Mouse (Mus musculus) megakaryocyte, embryonic 14.5 days (primary cell): ENCODE data around the gene Gclc. TPM values are rescaled to one million over a fixed set of nuclear protein-coding genes. Genes with fewer than 3 reads are reported as not detected.

Experiments
- H3K27me3 ChIP-seq: replicated peaks from 2 replicates; pipeline ENCODE3; 2012; ENCODE audit warnings: inconsistent platforms
- H3K36me3 ChIP-seq: replicated peaks from 2 replicates; pipeline ENCODE3; 2012; ENCODE audit warnings: low read length, inconsistent platforms, mixed read lengths
- H3K4me1 ChIP-seq: 2 replicates; pipeline ENCODE4 v1.6.1; 2012; ENCODE audit warnings: inconsistent platforms
- H3K4me3 ChIP-seq: replicated peaks from 2 replicates; pipeline ENCODE3; 2012; ENCODE audit warnings: moderate library complexity, mild to moderate bottlenecking, inconsistent platforms
- H3K9me3 ChIP-seq: 2 replicates; pipeline ENCODE4 v1.6.1; 2012; ENCODE audit warnings: inconsistent platforms
- FLI1 ChIP-seq: IDR thresholded peaks from 2 replicates; pipeline ENCODE4 v1.6.1; 2012; ENCODE audit warnings: low read length, inconsistent platforms, mixed read lengths
- GATA1 ChIP-seq: IDR thresholded peaks from 3 replicates; pipeline ENCODE4 v1.6.1; 2012; ENCODE audit warnings: mixed read lengths, low read length, inconsistent platforms, borderline replicate concordance
- polyA plus RNA-seq: library from polyadenylated mRNA; stranded (reverse); fragments of >175 nt; gene quantifications from 2 replicates; pipeline ENCODE4 v1.2.3, GENCODE M21; 2012; ENCODE audit warnings: low replicate concordance; ENCODE audit not compliant: insufficient read depth

Gclc gene
- polyA plus RNA-seq, 1 experiment = 9.1 TPM

DNA sequence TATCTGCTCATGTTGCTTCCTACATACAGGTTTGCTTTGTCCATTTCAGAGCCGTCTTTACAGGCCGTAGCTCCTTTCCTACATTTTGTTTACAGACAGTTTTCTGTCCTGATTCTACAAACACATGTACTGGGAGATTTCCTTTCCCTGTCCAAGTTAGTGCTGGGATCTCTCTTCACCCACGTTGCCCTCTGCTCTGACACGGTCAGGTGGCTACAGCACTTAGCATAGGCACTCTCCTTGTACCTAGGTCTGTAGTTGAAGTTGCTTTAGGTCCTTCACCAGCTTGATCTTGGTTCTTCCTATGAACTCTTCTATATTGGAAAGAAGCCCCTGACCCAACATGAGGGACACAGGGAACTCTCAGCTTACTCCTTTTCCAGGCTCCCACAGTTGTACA is 25.4 kb downstream of the Gclc start:
- no peaks in the 10 kb centered on the region for H3K4me1 ChIP-seq
- H3K36me3 ChIP-seq = peaks cover 100% of the 10 kb centered on the region
- H3K27me3 ChIP-seq = no peaks in the 10 kb centered on the region
- H3K4me3 ChIP-seq = no peak overlapping the region
- no peak for TF ChIP-seq GATA1
- no peak for TF ChIP-seq FLI1
- H3K9me3 ChIP-seq = no peaks in the 10 kb centered on the region

GRCm38 (mm10) chr9:77781453-77782163 is 27.3 kb downstream of the Gclc start:
- no peaks in the 10 kb centered on the region for H3K9me3 ChIP-seq
- H3K4me3 ChIP-seq = no peak overlapping the region
- TF ChIP-seq FLI1 (no peak), GATA1 (no peak)
- H3K4me1 ChIP-seq = no peaks in the 10 kb centered on the region
- no peaks in the 10 kb centered on the region for H3K27me3 ChIP-seq
- H3K36me3 ChIP-seq = peaks cover 100% of the 10 kb centered on the region

DNA sequence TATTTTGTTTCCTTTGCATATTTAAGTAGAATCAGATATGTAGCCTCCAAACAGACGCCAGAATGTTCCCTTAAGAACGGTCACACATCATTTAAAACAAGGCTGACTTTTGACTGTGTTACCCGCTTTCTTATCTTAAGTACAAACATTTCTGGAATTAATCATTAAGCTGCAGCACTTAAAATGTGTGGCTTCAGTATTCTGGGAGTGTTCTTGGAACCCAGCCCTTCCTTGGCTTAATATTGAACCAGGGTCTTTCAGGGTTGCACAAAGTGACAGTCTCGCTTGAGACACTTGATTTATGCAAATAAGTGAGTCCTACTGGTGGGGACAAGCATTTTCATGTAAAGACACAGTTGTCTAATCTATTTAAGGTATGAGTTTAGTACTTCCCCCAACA is 27.9 kb downstream of the Gclc start:
- Histone ChIP-seq H3K9me3 (no peaks in the 10 kb centered on the region), H3K4me3 (no peak overlapping the region), H3K4me1 (no peaks in the 10 kb centered on the region), H3K36me3 (peaks cover 100% of the 10 kb centered on the region), H3K27me3 (no peaks in the 10 kb centered on the region)
- TF ChIP-seq GATA1 (no peak), FLI1 (no peak)

DNA sequence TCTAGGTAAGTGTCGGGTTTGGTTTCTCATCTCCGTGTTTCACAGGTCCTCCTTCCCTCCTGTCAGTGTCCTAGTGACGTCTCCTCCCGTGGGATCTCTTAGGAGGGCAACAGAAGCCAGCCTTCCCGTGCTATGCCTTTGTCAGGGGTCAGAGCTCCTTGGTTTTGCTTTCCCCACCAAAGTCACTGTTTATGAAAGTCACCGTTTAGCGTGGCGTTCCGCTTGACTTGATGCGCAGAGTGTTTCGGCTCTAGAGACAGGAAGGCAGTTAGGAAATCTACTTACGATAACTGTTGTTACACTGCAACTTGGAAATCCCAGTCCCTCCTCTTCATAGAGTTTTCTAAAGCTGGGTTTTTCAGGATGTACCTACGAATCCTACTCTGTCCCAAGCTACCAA is 28.7 kb downstream of the Gclc start:
- no peak for TF ChIP-seq FLI1
- TF ChIP-seq GATA1 = no peak
- Histone ChIP-seq H3K4me3 (no peak overlapping the region), H3K4me1 (no peaks in the 10 kb centered on the region), H3K27me3 (no peaks in the 10 kb centered on the region), H3K36me3 (peaks cover 100% of the 10 kb centered on the region), H3K9me3 (no peaks in the 10 kb centered on the region)

GRCm38 (mm10) chr9:77785466-77785865 is 31.1 kb downstream of the Gclc start:
- TF ChIP-seq GATA1 (no peak), FLI1 (no peak)
- Histone ChIP-seq H3K4me1 (no peaks in the 10 kb centered on the region), H3K4me3 (no peak overlapping the region), H3K27me3 (no peaks in the 10 kb centered on the region), H3K36me3 (peaks cover 100% of the 10 kb centered on the region), H3K9me3 (no peaks in the 10 kb centered on the region)

DNA sequence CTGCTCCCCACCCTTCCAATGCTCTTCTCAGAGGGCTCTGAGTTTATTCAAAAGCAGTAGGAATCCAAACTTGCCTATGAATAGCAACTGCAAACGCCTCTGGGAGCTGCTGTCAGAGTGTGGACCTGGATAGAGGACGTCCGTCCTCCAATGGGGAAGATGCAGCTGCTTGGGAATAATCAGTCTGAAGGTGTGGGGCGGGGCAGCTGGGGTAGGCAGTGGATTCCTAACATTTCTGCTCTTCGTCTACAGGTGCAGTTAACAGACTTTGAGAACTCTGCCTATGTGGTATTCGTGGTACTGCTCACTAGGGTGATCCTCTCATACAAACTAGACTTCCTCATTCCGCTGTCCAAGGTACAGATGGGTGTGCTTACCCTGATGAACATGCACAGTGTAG is 33.6 kb downstream of the Gclc start:
- H3K36me3 ChIP-seq = peaks cover 100% of the 10 kb centered on the region
- TF ChIP-seq GATA1 = no peak
- no peak for TF ChIP-seq FLI1
- H3K4me3 ChIP-seq = no peak overlapping the region
- H3K9me3 ChIP-seq = no peaks in the 10 kb centered on the region
- no peaks in the 10 kb centered on the region for H3K4me1 ChIP-seq
- H3K27me3 ChIP-seq = no peaks in the 10 kb centered on the region

DNA sequence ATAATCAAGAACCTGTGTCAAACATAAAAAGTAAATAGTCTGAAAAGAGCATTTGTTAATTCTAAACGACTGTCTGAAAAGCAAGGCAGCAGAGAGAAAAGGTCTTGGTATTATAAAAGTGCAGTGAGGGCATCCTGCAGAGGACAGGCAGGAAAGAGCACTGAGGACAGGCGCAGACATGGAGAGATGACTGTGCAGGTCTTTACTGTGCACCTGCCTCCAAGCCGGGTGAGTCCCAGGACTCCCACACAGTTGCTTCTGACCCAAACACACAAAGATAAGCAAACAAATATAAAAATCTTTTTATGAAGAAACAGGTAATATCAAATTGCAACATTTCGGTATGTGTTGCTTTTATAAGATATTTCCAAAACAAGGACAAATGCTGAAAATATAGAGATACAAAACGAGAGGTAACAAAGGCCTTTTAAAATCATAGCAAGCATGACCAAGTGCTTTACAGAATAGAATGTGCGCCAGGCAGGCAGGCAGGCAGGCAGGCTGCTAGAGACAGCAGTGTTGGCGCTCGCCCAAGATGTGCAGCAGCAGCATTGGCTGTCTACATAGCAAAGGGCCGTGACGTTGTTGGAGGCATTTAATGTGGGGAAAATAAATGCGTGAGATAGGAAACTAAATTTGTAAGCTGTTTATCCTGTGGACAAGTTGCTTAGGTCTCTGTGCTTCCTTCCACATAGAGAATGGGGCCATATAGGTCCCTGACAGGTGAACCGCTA is 35.4 kb downstream of the Gclc start:
- TF ChIP-seq GATA1 = no peak
- no peak for TF ChIP-seq FLI1
- Histone ChIP-seq H3K4me3 (no peak overlapping the region), H3K27me3 (no peaks in the 10 kb centered on the region), H3K4me1 (no peaks in the 10 kb centered on the region), H3K9me3 (peaks cover 4% of the 10 kb centered on the region; the same call in 1 of the 2 replicates), H3K36me3 (peaks cover 100% of the 10 kb centered on the region)

DNA sequence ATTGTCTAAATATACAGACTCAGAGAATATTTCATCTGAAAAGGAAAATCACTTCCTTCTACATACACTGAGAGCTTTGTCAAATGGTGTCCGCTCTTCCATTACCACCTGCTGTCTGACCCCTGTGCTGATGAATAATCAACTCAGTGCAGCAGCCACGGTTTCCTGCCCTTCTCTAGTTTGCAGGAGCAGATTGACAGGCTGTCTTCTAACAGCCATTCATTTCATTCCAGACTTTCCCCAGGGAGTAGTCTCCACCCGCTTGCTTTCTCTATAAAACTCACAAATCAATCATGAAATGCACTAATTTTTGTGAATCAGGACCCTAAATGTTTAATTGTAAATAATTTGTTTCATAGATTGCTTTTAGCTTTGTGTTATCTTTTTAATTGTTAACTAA is 39.5 kb downstream of the Gclc start:
- TF ChIP-seq GATA1 (no peak), FLI1 (no peak)
- peaks cover 13% of the 10 kb centered on the region for H3K4me1 ChIP-seq
- no peaks in the 10 kb centered on the region for H3K27me3 ChIP-seq
- H3K9me3 ChIP-seq = peaks cover 5% of the 10 kb centered on the region; the same call in 1 of the 2 replicates
- no peak overlapping the region for H3K4me3 ChIP-seq
- peaks cover 82% of the 10 kb centered on the region for H3K36me3 ChIP-seq

- TF ChIP-seq GATA1 (no peak), FLI1 (no peak)
- peak overlapping the region; percentile 83 for H3K4me3 ChIP-seq
- H3K36me3 ChIP-seq = no peaks in the 10 kb centered on the region
- H3K9me3 ChIP-seq = no peaks in the 10 kb centered on the region
- peaks cover 2% of the 10 kb centered on the region for H3K27me3 ChIP-seq
- H3K4me1 ChIP-seq = peaks cover 15% of the 10 kb centered on the region
Measured at GRCm38 (mm10) chr9:77802461-77802860, 48.1 kb downstream of the Gclc start.

- Histone ChIP-seq H3K27me3 (peaks cover 9% of the 10 kb centered on the region), H3K4me1 (peaks cover 15% of the 10 kb centered on the region), H3K9me3 (no peaks in the 10 kb centered on the region), H3K36me3 (no peaks in the 10 kb centered on the region), H3K4me3 (peak overlapping the region; percentile 86)
- no peak for TF ChIP-seq FLI1
- TF ChIP-seq GATA1 = no peak
Measured at GRCm38 (mm10) chr9:77806426-77806825, 52.1 kb downstream of the Gclc start.
